Mouse (Mus musculus) liver, embryonic 14.5 days (tissue): ENCODE measurements around the gene Kirrel3.

Experiments used
- CTCF ChIP-seq: IDR thresholded peaks from 2 replicates; pipeline ENCODE4 v1.5.1; 2016; ENCODE audit warnings: antibody characterized with exemption, low read depth, control low read depth
- EP300 ChIP-seq: IDR thresholded peaks from 2 replicates; pipeline ENCODE4 v1.6.1; 2016; ENCODE audit warnings: antibody characterized with exemption, low read depth

- TF ChIP-seq CTCF (no peak), EP300 (no peak)
Observed at GRCm38 (mm10) chr9:34708691-34709090, 223.0 kb downstream of the Kirrel3 start.
